Mouse (Mus musculus) MEL (cell line): ENCODE measurements around the gene Sycp2l.

Experiments
- BHLHE40 ChIP-seq: IDR thresholded peaks from 2 replicates; pipeline ENCODE4 v1.6.1; 2012; ENCODE audit warnings: low read depth, mild to moderate bottlenecking, inconsistent platforms, low read length, improper control_type of control experiment, borderline replicate concordance
- CTCF ChIP-seq, 3 experiments: IDR thresholded peaks in 2 of 3; conservative IDR thresholded peaks in 1 of 3; 2 replicates each; pipeline ENCODE4 v1.5.1; 2011 to 2012; ENCODE audit warnings: low read length in 3 of 3, low read depth in 2 of 3, mild to moderate bottlenecking in 2 of 3, improper control_type of control experiment in 1 of 3, inconsistent platforms in 1 of 3, mixed read lengths in 1 of 3, moderate library complexity in 1 of 3; ENCODE audit not compliant: control insufficient read depth in 1 of 3, insufficient read depth in 1 of 3, poor library complexity in 1 of 3, severe bottlenecking in 1 of 3
- EP300 ChIP-seq, 2 experiments: IDR thresholded peaks; 2 replicates each; pipeline ENCODE4 v1.6.1; 2011; ENCODE audit warnings: improper control_type of control experiment in 2 of 2, low read length in 2 of 2, low read depth in 1 of 2, mild to moderate bottlenecking in 1 of 2
- ETS1 ChIP-seq: IDR thresholded peaks from 2 replicates; pipeline ENCODE4 v1.6.1; 2012; ENCODE audit warnings: low read depth, mild to moderate bottlenecking, inconsistent platforms, low read length, improper control_type of control experiment, moderate library complexity
- MYB ChIP-seq: IDR thresholded peaks from 2 replicates; pipeline ENCODE4 v1.6.1; 2011; ENCODE audit warnings: mild to moderate bottlenecking, low read depth, low read length, improper control_type of control experiment
- POLR2A ChIP-seq, 2 experiments: IDR thresholded peaks; 2 replicates each; pipeline ENCODE4 v1.6.1; 2011 to 2012; ENCODE audit warnings: low read length in 2 of 2, mild to moderate bottlenecking in 2 of 2, control low read depth in 1 of 2, improper control_type of control experiment in 1 of 2, low read depth in 1 of 2, moderate library complexity in 1 of 2; ENCODE audit not compliant: control insufficient read depth in 1 of 2, insufficient read depth in 1 of 2, poor library complexity in 1 of 2
- TBP ChIP-seq: IDR thresholded peaks from 2 replicates; pipeline ENCODE4 v1.8.0; 2011; ENCODE audit warnings: low read depth, low read length, improper control_type of control experiment

GRCm38 (mm10) chr13:41195640-41196333 is 81.7 kb downstream of the Sycp2l start:
- TF ChIP-seq ETS1 = no peak
- TF ChIP-seq EP300 (IDR thresholded peaks at IDR 0.05; ENCODE audit: low read depth in 1 of 2, low read length in 2 of 2) = no peak
- no peak for TF ChIP-seq MYB
- no peak for TF ChIP-seq BHLHE40
- no peak for TF ChIP-seq CTCF (IDR thresholded peaks at IDR 0.05 in 2 of 3, conservative IDR thresholded peaks at IDR 0.05 in 1 of 3; ENCODE audit: control insufficient read depth in 1 of 3, insufficient read depth in 1 of 3, low read depth in 2 of 3, low read length in 3 of 3, poor library complexity in 1 of 3, severe bottlenecking in 1 of 3)
- no peak for TF ChIP-seq TBP
- no peak for TF ChIP-seq POLR2A (IDR thresholded peaks at IDR 0.05; ENCODE audit: control insufficient read depth in 1 of 2, insufficient read depth in 1 of 2, low read depth in 1 of 2, low read length in 2 of 2, poor library complexity in 1 of 2)
